Mouse (Mus musculus) adrenal gland (tissue): Measurements from ENCODE around the gene Eme1.
"Not testable (repeated sequence)": the region's sequence is repeated elsewhere in the genome, so short reads cannot be mapped to it uniquely, and the experiment has no call there.

Experiments used
- intact Hi-C: fragments of 180-260 bp; cut with DNase I; formaldehyde crosslinking; loops from one replicate; pipeline ENCODE4 v1.15.1; 2025
- long read RNA-seq, 2 experiments: library from polyadenylated mRNA; unstranded; transcript quantifications; one replicate each; pipeline ENCODE4 v2.0.0; 2020; ENCODE audit warnings: borderline replicate concordance in 1 of 2; ENCODE audit not compliant: insufficient replicate concordance in 1 of 2

The Eme1 gene
- long read RNA-seq, experiment 1: 0 reads
- long read RNA-seq, experiment 2, partial matches to known transcripts: 1 of 1 reads
- long read RNA-seq, experiment 2, other reads (novel, unspliced or antisense): 0 of 1 reads

DNA sequence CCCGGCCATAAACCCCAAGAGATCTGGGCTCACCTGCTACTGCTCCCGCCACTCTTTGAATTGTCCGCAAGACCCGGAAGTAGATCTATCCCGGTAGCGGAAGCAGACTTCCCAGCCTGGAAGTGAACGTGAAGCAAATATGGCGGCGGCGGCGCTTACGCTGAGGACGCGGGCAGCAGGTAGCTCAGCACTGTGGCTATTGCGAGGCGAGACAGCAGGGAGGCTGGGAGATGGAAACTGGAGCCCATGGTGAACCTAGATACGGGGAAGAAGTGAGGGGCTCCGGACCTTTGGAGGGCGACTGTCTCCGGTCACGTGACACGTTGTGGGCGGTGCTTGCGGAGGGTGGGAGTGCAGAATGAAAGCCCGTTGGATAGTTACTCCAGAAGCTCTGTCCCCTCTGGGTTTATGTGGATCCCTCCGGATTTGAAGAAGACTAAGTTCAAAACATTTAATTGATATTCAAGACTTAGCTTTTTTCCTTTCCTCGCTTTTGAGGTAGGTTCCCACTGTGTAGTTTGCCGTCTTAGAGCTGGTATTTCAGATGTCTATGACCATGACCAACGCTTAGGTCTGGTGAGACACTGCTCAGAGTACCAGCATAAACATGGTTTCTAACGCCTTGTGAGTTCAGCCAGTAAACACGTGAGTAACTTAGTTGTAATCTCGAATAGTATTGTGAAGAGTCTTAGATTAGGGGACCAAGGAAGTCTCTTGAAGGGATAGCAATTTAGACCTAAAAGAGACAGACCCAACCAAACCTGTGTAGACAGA is at the start of gene Eme1, which contains the start of gene Mrpl27:
TSS of gene Eme1 (minus strand) at position 302 of the 774 bp plus-strand sequence.
TSS of gene Mrpl27 (plus strand) at position 105 of the 774 bp plus-strand sequence.
- intact Hi-C loops: no loop called here

GRCm38 (mm10) chr11:94702216-94702610 is 48.4 kb upstream of the Eme1 start:
- intact Hi-C loops: no loop called here

DNA sequence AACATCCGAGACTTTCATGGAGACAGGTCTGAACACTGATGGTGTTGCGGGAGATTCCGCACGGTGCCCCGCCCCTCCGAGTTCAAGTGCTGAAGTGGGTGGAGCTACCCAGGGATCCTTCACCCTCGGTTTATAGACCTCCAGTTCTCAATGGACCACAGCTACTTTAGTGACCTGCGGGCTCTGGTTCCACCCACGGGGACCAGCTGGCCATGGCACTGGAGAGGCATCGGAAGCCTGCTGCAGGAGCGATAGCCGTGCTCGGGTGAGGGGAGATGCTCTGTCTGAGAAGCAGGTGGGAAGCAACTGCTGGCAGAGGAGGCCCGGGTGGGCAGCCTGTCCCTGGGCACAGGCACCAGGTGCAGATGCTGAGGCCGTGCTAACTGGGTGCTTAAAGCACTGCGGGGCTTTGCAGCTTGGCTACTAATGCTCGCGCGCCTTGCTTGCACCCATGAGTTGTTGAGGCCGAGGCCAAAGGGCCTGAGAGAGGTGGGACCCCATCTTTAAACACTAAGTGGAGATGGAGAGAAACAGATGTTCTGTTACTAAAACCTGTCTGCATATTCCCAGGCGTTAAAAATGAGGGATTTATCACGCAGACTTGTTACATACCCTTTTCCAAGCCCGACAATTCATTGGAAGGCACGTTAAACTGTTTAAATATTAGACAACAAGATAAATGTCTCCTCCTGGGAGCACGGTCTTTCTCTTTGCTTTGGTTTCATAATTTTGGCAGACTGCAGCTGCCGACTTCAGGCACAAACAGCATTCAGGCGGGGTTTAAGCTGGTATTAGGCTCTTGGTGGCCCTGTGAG is 47.8 kb upstream of the Eme1 start:
- intact Hi-C loops: no loop called here

GRCm38 (mm10) chr11:94699399-94699798 is 45.6 kb upstream of the Eme1 start:
- intact Hi-C loops: no loop called here

DNA sequence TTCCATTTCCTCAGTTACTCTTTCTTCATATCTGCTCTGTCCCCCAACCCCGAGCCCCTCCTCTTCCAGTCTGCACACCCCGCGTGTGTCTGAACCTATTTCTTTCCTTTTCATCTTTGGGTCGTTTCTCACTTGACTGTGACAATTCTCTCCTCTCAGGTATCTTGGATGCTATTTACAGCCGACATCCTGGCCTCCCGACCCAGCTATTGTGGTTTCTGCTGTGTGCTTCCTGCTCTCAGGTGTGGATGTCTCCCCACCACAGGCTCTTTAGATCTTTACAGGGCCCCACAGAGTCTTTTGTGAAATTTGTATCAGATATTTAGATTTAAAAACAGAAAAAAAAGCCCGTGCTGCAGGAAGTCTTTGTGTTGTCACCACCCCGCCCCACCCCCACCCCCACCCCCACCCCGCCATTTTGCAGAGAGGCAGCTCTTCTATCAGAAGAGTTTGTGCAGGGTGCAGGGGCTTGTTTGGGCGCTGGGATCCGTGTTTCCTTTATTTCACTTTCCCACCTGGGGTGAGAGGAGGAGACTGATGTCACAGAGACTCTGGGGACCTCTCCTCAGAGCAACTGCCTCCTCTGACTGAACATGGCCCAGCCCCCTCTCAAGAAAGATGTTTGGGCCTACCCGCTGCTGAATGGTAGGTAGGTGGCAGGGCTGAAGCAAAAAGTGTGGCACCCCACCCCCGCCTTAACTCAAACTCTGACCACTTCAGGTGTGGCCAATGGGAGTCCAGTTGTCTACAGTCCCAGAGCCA is 44.1 kb upstream of the Eme1 start:
- intact Hi-C loops: no loop called here

GRCm38 (mm10) chr11:94697140-94697539 is 43.4 kb upstream of the Eme1 start:
- intact Hi-C loops: no loop called here

DNA sequence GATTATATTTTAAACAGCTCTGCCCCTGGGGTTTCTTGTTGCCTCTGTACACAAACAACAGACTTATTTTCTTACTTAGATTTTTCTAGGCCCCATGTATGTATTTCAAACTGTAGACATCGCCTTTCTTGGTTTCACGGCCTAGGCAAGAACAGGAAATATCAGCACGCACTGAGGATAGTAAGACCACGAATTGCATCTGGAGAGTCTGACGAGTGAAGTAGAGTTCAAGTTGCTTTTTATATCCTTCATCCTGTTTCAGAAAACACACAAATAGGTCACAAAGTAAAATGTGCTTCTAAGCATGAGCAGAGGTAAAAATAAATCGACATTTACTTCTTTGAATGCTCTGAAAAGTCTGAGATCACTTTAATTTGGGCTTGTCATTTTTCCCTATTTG is 41.7 kb upstream of the Eme1 start:
- intact Hi-C loops: no loop called here

DNA sequence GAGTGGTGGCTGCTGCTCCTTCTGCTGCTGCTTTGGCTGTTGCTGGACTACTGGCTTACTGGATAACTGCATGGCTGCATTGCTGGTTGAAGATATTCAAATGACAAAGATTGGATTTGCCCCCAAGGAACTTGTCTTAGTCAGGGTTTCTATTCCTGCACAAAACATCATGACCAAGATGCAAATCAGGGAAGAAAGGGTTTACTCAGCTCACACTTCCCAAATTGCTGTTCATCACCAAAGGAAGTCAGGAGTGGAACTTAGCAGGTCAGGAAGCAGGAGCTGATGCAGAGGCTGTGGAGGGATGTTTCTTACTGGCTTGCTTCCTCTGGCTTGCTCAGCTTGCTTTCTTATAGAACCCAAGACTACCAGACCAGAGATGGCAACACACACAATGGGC is 38.7 kb upstream of the Eme1 start:
- intact Hi-C loops: not testable (repeated sequence)

GRCm38 (mm10) chr11:94687178-94687577 is 33.4 kb upstream of the Eme1 start:
- intact Hi-C loops: no loop called here

DNA sequence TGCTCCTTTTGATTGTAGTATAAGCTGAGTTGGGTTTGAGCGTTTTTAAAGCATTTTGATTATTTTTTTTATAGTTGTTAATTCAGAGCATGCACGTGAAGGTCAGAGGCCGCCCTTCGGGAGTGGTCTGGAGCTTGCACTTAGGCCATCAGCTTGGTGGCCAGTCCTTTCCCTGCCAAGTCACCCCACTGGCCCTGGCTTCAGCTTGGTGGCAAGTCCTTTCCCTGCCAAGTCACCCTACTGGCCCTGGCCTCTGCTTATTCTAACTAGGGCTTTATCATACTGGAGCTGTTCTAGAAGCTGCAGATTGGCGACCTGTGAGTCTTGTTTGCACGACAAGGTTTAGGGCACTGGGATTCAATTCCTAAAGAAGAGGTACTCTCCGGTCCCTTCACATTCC is 28.7 kb upstream of the Eme1 start:
- intact Hi-C loops: no loop called here

GRCm38 (mm10) chr11:94681640-94682039 is 27.9 kb upstream of the Eme1 start:
- intact Hi-C loops: no loop called here

- intact Hi-C loops: no loop called here
Observed at GRCm38 (mm10) chr11:94680639-94681038, 26.9 kb upstream of the Eme1 start.

- intact Hi-C loops: no loop called here
Observed at GRCm38 (mm10) chr11:94677607-94678145, 23.9 kb upstream of the Eme1 start.

DNA sequence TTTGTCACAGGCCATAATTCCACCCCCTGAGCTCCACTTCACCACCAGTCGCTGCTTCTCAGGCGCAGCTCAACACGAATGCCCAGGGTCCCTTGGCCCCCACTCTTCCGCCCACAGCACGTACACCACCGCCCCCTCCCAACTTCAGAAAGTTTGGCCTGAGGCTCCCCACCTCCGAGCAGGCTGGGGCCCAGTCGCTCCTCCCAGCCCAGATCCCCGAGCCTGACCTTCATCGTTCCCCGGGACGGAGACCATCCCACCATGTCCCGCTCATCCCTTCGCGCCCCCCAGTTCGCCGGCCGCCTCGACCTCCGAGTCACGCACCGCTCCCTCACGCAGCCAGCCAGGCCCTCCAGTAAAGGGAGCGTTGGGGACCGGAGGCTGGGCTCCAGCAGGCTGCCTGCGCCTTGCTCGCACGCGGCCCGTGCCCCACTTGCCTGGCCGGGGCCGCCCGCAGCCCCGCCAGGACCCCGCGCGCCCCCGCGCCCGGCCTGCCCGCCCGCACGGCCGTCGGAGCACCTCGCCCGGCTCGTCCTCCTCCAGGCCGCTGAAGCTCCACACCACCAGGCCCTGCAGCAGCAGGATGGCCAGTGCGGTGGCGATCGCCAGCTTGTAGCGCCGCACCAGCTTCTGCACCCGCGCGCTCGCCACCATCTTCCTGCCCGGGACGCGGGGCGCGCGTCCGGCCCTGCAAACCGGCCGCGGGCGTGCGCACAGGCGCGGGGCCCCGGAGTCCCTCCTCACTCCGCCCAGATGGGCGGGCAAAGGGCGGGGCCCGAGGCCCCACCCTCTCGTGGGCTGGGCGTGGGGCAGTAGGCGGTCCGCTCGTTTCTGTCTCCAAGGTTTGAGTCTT is 23.2 kb upstream of the Eme1 start, which contains the start of gene Xylt2:
TSS of gene Xylt2 (minus strand) at position 762 of the 853 bp plus-strand sequence.
- intact Hi-C loops: no loop called here

DNA sequence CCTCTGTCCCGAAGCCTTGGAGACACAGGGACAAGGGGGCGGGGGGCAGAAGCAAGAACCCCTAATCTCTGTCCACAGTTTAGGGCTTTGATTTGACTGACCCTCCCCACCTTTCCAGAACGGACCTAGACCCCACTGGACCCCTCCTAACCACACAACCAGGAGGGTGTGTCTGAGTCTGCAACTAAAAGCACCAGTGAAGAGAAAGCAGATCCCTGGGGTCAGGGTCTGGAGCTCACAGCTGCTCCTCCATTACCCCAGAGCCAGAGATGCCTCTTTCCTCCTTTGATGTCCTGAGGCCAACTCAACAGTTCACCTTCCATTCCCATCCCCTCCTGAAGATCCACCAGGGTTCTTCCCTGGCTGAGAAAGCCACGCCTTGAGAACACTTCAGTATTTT is 22.5 kb upstream of the Eme1 start:
- intact Hi-C loops: no loop called here

DNA sequence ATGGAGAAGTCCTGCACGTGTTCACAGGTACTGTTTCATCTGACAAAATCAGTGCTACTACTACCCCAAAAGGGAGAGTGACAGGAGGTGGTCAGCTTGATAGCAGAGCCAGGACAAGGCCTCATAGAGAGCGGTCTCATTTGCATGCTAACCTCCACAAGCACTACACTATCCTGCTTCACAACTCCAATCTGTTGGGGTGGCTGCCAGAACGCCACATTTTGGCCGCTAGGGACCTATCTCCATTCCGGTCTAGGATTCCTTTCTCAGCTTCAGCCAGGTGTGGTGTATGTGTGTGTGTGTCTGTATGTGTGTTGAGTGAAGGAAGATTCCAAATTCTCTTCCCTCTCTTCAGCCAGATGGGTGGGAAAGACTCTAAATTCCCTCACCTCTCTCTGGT is 21.7 kb upstream of the Eme1 start:
- intact Hi-C loops: no loop called here

- intact Hi-C loops: no loop called here
Observed at GRCm38 (mm10) chr11:94674984-94675383, 21.2 kb upstream of the Eme1 start.

DNA sequence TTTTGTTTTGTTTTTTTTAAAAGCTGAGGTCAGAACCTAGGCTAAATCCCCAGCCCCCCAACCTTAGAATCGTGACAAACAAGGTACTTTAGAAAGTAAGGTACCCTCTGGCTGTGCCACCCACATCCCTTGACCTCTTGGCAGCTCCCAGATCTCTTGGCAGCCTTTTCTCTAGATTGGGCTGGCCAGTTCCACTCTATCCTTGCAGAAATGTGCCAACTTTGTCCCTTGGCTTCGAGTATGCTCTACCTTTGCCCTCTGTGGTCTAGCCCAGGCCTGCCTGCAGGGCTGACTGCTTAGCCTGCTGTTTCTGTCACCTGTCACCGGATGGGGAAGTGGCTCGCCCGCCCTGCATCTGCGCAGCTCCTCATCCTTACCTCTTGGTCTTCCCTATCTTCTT is 11.5 kb upstream of the Eme1 start:
- intact Hi-C loops: no loop called here

DNA sequence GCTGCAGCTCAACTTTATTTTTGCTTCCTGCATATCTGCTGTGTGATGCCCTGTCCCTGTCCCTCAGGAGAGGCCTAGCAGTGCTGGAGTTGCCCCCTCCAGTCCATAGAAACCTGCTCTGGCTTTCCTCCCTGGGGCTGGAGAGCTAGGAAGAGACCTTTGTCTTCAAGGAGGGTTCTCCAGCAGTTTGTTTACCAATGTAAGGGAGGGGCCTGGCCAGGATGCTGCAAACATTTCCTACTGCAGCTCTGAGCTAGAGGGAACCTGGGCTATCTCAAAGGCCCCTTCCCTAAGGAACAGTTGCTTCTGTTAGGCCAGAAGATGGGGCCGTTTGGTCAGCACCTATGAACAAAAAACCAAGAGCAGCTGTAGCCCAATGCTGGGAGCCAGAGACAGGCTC is 7.6 kb upstream of the Eme1 start:
- intact Hi-C loops: no loop called here

DNA sequence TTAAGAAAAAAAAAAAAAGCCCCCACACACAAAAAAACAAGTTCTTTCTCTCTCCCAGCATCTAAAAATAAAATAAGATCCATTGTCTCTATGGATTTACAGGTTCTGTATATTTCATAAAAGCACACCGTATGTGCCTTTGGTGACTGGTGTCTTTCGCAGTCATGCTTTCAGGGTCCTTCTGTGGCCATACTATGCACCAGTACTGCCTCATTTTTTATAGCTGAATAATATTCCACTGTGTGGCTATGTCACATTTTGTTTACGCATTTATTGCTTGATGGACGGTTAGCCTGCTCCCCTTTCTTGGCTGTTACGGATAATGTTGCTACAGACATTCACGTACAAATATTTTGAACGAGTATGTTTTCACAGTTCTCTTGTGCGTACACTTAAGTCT is 791 bp downstream of the Eme1 start:
- intact Hi-C loops: no loop called here
